Mouse (Mus musculus): ENCODE results near the gene Thap7. TPM values are rescaled to one million over a fixed set of nuclear protein-coding genes. Genes with fewer than 3 reads are reported as not detected.

Thap7 gene
- total RNA-seq, 2 experiments from 2014 or later: 38.1 to 40.8 TPM

DNA sequence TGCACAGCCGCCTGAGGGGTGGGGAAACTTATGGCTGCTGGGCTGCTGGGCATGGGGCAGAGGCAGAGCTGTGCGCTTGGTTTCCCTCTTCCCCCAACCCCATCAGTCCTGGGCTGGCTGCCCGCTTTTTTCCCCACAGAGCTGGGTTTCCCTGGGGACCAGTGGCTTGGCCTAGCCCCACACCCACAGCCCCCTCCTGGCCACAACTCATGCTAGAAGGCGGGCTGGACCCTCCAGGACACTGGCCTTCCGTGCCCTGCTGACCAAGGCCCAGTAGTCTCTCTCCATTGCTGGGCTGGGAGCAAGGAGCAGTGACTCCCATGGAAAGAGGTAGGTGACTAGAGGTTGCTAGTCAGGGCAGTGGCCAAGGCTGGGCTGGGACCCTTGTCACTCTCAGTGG lies 39.8 kb downstream of the Thap7 start:
- DNase-seq (ENCODE audit: low spot score in 2 of 2): peak in 1 of 2 experiments; percentile 49

DNA sequence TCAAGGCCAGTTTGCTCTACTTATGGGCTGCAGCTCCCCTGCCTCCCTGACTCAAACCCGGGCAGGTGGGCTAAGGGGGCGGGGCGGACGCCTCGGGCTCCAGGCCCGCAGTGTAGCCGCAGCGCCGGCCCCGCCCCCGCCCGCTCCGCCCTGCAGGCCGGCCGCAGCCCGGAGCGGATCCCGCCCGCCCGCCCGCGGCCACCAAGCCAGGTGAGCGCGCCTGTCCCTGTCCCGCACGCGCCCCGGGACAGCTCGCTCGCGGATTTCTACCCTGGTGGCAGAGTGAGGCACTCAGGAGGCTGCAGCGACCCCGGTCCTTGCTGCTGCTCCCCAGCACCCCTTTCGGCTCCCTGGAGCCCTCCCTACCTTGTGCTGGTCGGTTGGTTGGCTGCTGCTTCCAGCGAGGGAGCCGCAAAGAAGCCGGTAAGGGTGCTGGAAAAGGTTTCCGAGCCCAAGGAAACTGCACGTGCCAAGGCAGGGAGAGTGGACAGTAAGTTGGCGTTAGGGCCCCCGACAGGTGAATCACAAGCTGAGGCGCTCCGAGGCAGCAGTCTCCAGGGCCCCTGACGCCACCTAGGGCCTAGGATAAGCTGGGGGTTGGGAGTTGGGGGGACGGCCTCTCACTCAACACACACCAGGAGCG lies 41.3 kb downstream of the Thap7 start, which contains the start of gene Aifm3:
Gene Aifm3 (plus strand): TSS at position 143 of the 643 bp plus-strand sequence.
- DNase-seq (ENCODE audit: low spot score in 2 of 2): no peak

DNA sequence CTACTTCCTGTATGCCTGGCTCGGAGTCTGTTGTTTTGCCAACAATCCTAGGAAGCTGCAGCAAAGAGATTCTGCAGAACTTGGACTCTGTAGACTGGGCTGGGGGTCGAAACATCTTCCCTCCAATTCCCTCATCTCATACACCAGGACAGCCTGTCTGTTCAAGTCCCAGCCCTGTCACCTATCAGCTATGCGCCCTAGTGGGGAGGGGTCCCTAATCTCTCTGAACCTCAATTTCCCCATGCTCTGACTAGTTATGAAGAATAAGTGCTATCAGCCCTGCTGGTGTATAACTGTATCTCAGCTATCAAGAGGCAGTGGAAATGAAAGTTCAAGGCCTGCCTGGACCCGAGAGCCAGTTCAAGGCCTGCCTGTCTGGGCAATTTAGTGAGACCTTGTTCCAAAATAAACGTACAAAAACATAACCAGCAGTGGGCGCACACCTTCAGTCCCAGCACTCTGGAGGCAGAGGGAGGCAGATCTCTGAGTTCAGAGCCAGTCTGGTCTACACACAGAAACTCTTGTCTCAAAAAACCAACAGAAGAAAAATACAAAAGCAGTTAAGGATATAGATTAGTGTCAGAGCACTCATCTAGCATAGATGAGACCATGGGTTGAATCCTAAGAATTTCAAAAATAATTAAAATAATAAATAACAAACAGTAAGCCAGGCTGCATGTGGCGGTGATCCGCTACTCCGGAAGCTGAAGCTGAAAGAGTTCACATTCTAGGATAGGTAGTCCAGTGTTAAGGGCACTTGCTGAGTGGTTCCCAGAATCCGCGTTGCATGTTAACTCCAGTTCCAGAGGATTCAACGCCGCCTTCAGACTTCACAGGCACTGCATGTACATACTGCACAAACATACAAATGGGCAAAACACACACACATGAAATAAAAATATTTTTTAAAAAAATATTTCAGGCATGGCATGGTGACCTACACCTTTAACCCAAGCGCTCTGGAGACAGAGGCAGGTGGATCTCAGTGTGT lies 42.2 kb downstream of the Thap7 start:
- DNase-seq (ENCODE audit: low spot score in 2 of 2): no peak

DNA sequence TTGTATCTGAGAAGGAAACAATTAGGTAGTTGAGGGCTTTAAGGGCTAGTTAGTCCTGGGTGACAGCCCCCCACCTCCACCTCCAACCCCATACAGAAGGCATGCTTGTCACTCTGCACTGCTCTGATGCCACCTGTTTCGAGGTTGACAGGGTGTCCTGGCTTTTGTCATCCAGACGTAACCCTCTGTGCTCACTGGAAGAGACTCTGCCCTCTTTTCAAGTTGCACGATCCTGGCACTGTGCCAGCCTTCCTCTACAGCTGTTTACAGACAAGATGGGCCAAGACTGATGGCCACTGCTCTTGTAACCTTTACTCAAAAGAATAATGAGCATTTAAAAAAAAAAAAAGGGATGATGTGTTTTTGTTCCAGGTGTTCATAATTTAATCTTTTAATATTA lies 44.4 kb downstream of the Thap7 start:
- DNase-seq (ENCODE audit: low spot score in 2 of 2): no peak

DNA sequence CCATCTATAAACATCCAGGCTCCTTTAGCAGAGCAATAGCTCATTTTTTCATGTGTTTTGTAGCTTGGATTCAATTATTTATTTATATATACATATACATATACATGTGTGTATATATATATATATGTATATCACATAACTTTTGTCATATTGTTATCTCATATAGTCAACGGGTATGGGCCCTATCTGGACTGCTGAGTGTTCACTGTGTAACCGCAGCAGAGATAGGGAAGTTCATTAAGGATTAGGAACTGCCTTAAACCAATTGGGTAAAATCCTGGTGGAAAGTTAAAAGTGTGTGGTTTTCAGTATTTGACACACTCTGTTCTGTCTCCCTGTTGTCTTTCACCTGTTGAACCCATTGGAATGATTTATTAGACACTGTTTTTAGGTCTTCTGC lies 49.5 kb downstream of the Thap7 start:
- DNase-seq (ENCODE audit: low spot score in 2 of 2): no peak

DNA sequence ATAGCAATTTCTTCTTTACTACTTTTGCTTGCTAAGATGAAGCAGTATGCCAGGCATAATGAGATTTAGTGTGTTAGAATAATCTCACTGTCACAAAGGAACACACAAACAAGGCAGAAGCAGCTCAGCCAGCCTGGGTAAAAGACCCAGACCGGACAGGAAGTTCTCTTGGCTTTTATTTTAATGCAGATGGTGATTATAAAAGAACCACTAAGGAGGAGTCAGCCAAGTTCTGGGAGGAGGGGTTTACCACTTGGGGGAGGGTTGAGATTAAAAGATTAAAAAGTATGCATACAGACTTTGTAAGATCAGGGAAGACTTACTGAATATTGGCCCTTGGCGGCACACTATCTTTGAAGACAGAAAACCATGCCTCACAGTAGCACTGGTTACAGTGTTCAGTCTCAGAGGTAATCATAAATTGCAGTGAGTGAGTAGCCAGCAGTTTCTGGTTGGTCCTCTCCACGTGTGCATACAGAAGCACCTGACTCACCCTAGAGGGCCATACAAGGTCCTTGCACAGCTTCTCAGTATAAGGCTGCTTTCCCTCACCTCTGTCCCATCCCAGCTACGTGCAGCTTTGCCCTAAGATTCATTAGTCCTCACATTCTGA lies 52.5 kb downstream of the Thap7 start:
- no peak for DNase-seq (ENCODE audit: low spot score in 2 of 2)

Other genes starting within 250 kb of the Thap7 start
- gene Serpind1, start 199.8 kb downstream of the Thap7 start, total RNA-seq (2021): under 1 TPM; 0.60 to 0.92 TPM
- 10 to 100 TPM; 27.3 to 31.2 TPM for gene Snap29, start 125.2 kb downstream of the Thap7 start, total RNA-seq (2021)
- 100 to 1,000 TPM; 222 to 236 TPM for gene Pi4ka, start 124.8 kb downstream of the Thap7 start, total RNA-seq (2021)
- gene Crkl, start 79.1 kb downstream of the Thap7 start, total RNA-seq (2021): 10 to 100 TPM; 37.3 to 37.4 TPM
- gene Aifm3, start 41.5 kb downstream of the Thap7 start, total RNA-seq (2021): 10 to 100 TPM; 59.1 to 61.5 TPM
- gene Lztr1, start 22.4 kb downstream of the Thap7 start, total RNA-seq (2021): 100 to 1,000 TPM; 204 to 215 TPM
- 1 to 10 TPM in 1 of 2 experiments, under 1 TPM in 1; 0.67 to 1.6 TPM for gene Lrrc74b, start 30.1 kb upstream of the Thap7 start, total RNA-seq (2021)
- gene P2rx6, start 30.7 kb upstream of the Thap7 start, total RNA-seq (2021): 1 to 10 TPM in 1 of 2 experiments, under 1 TPM in 1; 0.83 to 1.1 TPM
- gene Slc7a4, start 52.1 kb upstream of the Thap7 start, total RNA-seq (2021): 10 to 100 TPM; 86.2 to 94.9 TPM
- gene Smpd4, start 88.2 kb upstream of the Thap7 start, total RNA-seq (2021): 10 to 100 TPM; 37.9 to 42.2 TPM
- gene Ccdc74a, start 115.3 kb upstream of the Thap7 start, total RNA-seq (2021): 10 to 100 TPM; 39.9 to 48.2 TPM
- gene Med15, start 201.8 kb upstream of the Thap7 start, total RNA-seq (2021): 10 to 100 TPM; 65.4 to 80.2 TPM
- 100 to 1,000 TPM in 1 of 2 experiments, 10 to 100 TPM in 1; 91.8 to 108 TPM for gene Klhl22, start 228.5 kb upstream of the Thap7 start, total RNA-seq (2021)

Data from layer of hippocampus, postnatal 14 days (tissue).